Mouse (Mus musculus) bone marrow, adult 2 months (tissue): ENCODE results near the gene Lama2. TPM values are rescaled to one million over a fixed set of nuclear protein-coding genes. Genes with fewer than 3 reads are reported as not detected.

Experiments used
- H3K27ac ChIP-seq: fragments of 200-500 bp; 2 replicates; pipeline ENCODE4 v1.5.1; 2012; ENCODE audit warnings: low read depth, mild to moderate bottlenecking, control low read depth, inconsistent platforms, low read length; ENCODE audit not compliant: control insufficient read depth, poor library complexity, insufficient read depth
- H3K4me1 ChIP-seq: fragments of 200-500 bp; 2 replicates; pipeline ENCODE4 v1.6.1; 2011; ENCODE audit warnings: low read length; ENCODE audit not compliant: control insufficient read depth, insufficient read depth
- H3K4me3 ChIP-seq: fragments of 200-500 bp; replicated peaks from 2 replicates; pipeline ENCODE3; 2011; ENCODE audit warnings: mild to moderate bottlenecking, low read depth, low read length, control low read depth; ENCODE audit not compliant: control insufficient read depth
- CTCF ChIP-seq: fragments of 200-500 bp; IDR thresholded peaks from 2 replicates; pipeline ENCODE4 v1.5.1; 2011; ENCODE audit warnings: low read length, control low read depth; ENCODE audit not compliant: control insufficient read depth, insufficient read depth
- POLR2A ChIP-seq: fragments of 200-500 bp; IDR thresholded peaks from 2 replicates; pipeline ENCODE4 v1.6.1; 2011; ENCODE audit warnings: low read depth, mild to moderate bottlenecking, control low read depth, low read length, borderline replicate concordance; ENCODE audit not compliant: control insufficient read depth
- WGBS: fragments of 180-500 bp; shearing (Covaris S2); methylation state at CpG from one replicate; pipeline ENCODE4 v1.1.7; 2018; 5-methylcytosine and 5-hydroxymethylcytosine counted together
- polyA plus RNA-seq: library from polyadenylated mRNA; stranded (reverse); fragments of >200 nt; gene quantifications from 2 replicates; pipeline ENCODE4 v1.2.4, GENCODE M21; 2011; ENCODE audit warnings: low replicate concordance; ENCODE audit not compliant: missing spikeins, insufficient read depth, insufficient read length

Gene Lama2
- polyA plus RNA-seq, 1 experiment: 0.62 TPM

DNA sequence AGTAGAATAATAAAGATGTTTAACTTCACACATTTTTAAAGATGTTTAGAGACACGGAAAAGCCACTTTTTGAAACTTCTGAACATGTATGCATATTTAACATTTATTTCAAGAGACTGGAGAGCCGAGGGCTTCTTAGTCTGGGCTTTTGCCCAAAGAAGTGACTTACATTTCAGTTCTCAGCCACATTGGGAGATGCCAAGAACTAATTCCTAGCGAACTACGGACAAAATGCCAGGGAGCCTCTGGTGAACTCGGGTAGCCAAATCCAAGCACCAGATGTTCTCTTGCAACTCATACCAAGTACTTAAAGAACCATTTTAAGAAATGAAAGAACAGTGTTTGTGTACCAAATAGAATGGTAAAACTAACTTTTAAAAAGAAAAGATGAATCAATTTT, 495.8 kb downstream of the Lama2 start:
- Histone ChIP-seq H3K4me1 (no peaks in the 10 kb centered on the region), H3K27ac (no peak overlapping the region), H3K4me3 (no peak overlapping the region)
- TF ChIP-seq POLR2A: no peak
- no peak for TF ChIP-seq CTCF
- 75% methylated on average over 5 of the region's 5 CpGs for WGBS

DNA sequence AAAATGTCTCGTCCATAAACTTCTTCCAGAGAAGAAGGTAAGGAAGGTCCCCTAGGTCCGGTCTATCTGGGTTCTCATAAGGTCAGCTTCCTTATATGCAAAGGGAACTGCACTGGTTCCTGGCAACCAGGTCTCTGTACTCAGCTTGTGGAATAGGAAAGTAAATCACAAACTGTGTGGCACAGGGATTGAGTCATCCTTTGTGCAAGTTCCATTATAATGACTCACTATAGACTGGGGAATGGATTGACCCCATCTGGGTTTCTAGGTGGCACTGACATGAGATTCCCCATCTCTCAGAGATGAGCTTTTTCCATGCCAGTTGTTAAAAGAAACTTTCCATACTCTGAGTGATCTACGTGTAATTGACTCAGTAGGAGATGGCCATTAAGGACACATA, 501.7 kb downstream of the Lama2 start:
- WGBS: 58% methylated on average over 3 of the region's 3 CpGs
- TF ChIP-seq CTCF: no peak
- no peak for TF ChIP-seq POLR2A
- no peak overlapping the region for H3K4me3 ChIP-seq
- H3K27ac ChIP-seq: no peak overlapping the region
- no peaks in the 10 kb centered on the region for H3K4me1 ChIP-seq

DNA sequence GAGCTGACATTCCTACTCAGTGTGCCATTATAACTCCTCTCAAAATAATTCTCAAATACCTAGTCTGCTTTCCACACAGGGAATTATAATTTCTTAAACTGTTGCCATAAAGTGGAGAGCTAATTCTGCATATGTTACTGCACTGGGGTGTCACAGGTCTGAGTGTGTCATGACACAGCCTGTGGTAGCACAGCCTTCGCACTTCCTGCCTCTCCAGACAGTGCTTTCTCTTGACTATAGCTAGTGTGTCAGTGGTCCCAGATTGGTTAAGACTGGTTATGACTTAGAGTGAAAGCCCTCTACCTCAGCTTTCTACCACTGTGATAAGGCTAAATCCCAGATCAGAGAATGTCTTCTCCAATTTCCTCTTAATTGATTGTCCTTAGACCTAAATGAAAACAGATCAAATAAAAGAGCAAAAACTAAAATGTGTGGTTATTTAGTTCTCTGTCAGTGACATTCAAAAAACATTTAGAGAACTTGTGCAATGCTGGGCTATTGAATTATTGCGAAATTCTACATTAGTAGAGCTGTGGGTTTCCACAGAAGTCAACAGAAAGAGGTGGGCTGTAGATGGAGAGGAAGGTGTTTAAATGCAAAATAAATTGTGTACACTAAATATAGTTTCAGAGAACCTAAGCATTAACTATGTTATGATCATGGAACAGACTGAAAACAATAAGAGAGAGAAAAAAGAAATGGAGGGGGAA, 502.5 kb downstream of the Lama2 start:
- H3K4me1 ChIP-seq: no peaks in the 10 kb centered on the region
- 30% methylated on average over 2 of the region's 2 CpGs for WGBS
- no peak overlapping the region for H3K4me3 ChIP-seq
- no peak overlapping the region for H3K27ac ChIP-seq
- TF ChIP-seq CTCF: no peak
- TF ChIP-seq POLR2A: no peak

DNA sequence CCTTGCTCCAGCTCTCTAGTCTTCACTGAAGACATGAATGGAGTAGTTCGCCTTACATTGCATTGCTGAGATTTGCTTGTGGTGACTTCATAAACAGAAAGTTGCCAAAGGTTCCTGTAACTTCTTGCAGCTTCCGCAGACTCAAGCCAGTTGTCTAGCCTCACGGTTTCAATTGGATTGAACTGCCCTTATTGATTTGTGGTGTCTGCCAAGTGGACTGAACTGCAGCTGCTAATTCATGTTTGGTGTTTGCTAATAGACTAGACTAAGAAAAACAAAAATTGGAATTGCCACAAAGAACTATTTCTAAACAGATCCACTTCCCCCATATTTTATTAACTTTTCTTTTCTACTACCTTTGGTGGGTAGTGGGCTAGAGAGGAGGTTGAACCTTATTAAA, 505.4 kb downstream of the Lama2 start:
- H3K4me3 ChIP-seq: no peak overlapping the region
- H3K27ac ChIP-seq: no peak overlapping the region
- no peaks in the 10 kb centered on the region for H3K4me1 ChIP-seq
- TF ChIP-seq POLR2A (no peak), CTCF (no peak)
- WGBS: 77% methylated on average over 3 of the region's 3 CpGs

DNA sequence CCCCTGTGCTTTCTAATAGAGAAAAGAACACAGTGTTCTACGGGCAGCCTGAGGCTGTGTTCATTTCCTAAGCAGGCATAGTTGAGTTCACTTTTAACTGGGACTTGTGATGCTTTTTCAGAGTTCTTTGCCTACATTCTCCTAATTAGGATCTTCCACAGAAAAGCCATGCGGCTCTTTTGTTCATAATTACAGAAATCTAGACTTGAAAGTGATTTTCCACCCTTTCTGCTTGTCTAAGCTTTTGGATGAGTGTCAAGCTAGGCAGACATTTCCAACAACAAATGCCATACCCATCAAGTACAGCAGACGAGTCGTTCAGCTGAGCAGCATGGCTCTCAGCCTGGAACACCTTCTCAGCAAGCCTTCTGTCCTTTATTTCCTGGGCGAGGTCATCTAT, 515.7 kb downstream of the Lama2 start:
- no peak overlapping the region for H3K27ac ChIP-seq
- H3K4me1 ChIP-seq: no peaks in the 10 kb centered on the region
- WGBS: 75% methylated on average over 5 of the region's 5 CpGs
- no peak for TF ChIP-seq POLR2A
- no peak for TF ChIP-seq CTCF
- H3K4me3 ChIP-seq: no peak overlapping the region

DNA sequence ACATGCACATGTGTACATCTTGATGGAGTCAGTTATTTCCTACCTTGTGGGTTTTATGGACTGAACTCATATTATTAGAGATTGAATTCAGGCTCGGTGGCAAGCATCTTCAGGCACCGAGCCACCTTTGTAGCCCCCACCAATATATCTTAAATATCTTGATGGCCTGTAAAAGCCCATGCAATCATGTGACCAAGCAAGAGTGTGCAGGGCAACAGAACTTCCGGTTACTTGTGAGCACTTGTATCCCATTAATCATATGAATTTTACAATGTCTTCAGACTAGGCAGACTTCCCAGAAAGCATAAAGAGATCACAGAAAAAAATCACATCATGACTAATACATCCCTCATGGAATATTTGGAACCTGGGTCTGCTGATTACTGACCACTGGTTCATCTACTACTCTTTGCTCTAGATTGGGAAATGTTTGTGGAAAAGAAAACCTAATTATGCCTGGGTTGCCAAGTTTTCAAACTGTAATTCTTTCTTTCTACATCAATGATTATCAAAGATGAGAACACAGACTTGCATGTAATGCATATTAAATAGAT, 517.7 kb downstream of the Lama2 start:
- WGBS: 69% methylated on average over 3 of the region's 3 CpGs
- H3K4me3 ChIP-seq: no peak overlapping the region
- TF ChIP-seq POLR2A: no peak
- TF ChIP-seq CTCF: no peak
- no peaks in the 10 kb centered on the region for H3K4me1 ChIP-seq
- no peak overlapping the region for H3K27ac ChIP-seq

DNA sequence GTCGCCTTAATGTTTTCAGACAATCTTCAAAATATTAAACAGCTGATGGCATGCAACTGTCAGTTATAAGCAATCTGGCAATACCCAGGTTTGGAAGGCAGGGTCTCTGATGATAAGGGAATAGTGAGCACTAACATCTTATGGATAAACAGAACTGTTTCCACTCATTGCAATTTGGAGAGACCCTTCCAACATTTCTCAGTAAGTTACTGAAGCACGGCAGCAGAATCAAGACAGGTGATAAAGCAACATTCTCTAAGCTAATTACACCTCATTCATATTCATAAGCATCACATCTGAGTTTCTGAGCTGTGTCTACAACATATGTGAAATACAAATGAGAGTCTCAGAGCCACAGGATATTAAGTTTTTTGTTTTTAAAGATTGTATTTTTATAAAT, 542.4 kb downstream of the Lama2 start:
- Histone ChIP-seq H3K4me1 (no peaks in the 10 kb centered on the region), H3K4me3 (no peak overlapping the region), H3K27ac (no peak overlapping the region)
- TF ChIP-seq POLR2A: no peak
- TF ChIP-seq CTCF: no peak
- 86% methylated on average over 2 of the region's 2 CpGs for WGBS

DNA sequence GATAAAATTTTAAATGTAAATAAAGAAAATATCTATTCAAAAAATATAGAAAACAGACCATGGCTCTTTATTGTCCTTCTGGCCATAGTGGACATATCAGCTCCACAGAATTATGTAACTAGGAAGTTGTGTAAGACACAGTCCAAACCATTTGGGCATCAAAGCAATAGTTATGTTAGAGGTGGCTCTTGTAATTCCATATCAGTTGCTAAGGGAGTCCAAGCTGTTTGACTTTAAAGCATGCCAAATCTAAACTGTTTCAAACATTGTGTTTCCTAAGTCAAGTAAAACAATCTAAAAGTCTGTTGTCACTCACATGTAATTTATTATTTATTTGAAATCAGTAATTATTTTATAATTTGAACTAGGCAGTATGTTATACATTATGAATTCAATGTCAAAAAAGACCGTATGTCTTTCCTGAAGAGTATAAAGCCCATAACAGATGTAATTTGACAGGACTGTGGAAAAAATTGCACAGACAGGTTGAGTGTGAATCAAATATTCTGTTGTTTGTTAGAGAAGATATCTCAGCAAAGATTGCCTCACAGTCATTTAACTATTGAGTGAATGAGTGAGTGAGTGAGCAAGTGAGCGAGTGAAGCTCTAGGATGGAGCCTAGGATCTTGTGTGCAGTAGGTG, 550.6 kb downstream of the Lama2 start:
- H3K27ac ChIP-seq: no peak overlapping the region
- WGBS: 76% methylated on average over 2 of the region's 2 CpGs
- no peak overlapping the region for H3K4me3 ChIP-seq
- TF ChIP-seq CTCF (no peak), POLR2A (no peak)
- no peaks in the 10 kb centered on the region for H3K4me1 ChIP-seq
